Mouse (Mus musculus) cerebellum, adult 11 months (tissue): ENCODE data around the gene Cerkl.

Experiments
- DNase-seq: peaks from one replicate; pipeline ENCODE4 v3.0.0; 2022

Gene Cerkl

GRCm38 (mm10) chr2:79442906-79443305 lies 13.7 kb downstream of the Cerkl start:
- DNase-seq = peak; percentile 88

GRCm38 (mm10) chr2:79442227-79442626 lies 14.4 kb downstream of the Cerkl start:
- DNase-seq = no peak

GRCm38 (mm10) chr2:79430061-79430460 lies 26.5 kb downstream of the Cerkl start:
- DNase-seq = no peak

GRCm38 (mm10) chr2:79429650-79430049 lies 26.9 kb downstream of the Cerkl start:
- DNase-seq = no peak

- DNase-seq = no peak
Observed at GRCm38 (mm10) chr2:79429108-79429507, 27.5 kb downstream of the Cerkl start.

GRCm38 (mm10) chr2:79428569-79429104 lies 27.9 kb downstream of the Cerkl start:
- peak; percentile 60 for DNase-seq

- no peak for DNase-seq
Observed at GRCm38 (mm10) chr2:79428022-79428421, 28.6 kb downstream of the Cerkl start.

GRCm38 (mm10) chr2:79421696-79422095 lies 34.9 kb downstream of the Cerkl start:
- DNase-seq = no peak

- peak; percentile 38 for DNase-seq
Observed at GRCm38 (mm10) chr2:79414505-79414904, 42.1 kb downstream of the Cerkl start.

GRCm38 (mm10) chr2:79410903-79411255 lies 45.7 kb downstream of the Cerkl start:
- peak; percentile 52 for DNase-seq

GRCm38 (mm10) chr2:79410247-79410902 lies 46.2 kb downstream of the Cerkl start:
- no peak for DNase-seq

- DNase-seq = peak; percentile 79
Observed at GRCm38 (mm10) chr2:79405661-79406405, 50.8 kb downstream of the Cerkl start.

- no peak for DNase-seq
Observed at GRCm38 (mm10) chr2:79400045-79400444, 56.5 kb downstream of the Cerkl start.

- no peak for DNase-seq
Observed at GRCm38 (mm10) chr2:79399234-79400000, 57.2 kb downstream of the Cerkl start.

- DNase-seq = no peak
Observed at GRCm38 (mm10) chr2:79398831-79399230, 57.8 kb downstream of the Cerkl start.

GRCm38 (mm10) chr2:79398343-79398742 lies 58.2 kb downstream of the Cerkl start:
- no peak for DNase-seq

- DNase-seq = no peak
Observed at GRCm38 (mm10) chr2:79397107-79397506, 59.5 kb downstream of the Cerkl start.

- DNase-seq = no peak
Observed at GRCm38 (mm10) chr2:79379087-79380041, 77.2 kb downstream of the Cerkl start.

- DNase-seq = peak; percentile 44
Observed at GRCm38 (mm10) chr2:79378346-79379086, 78.1 kb downstream of the Cerkl start.

- peak; percentile 73 for DNase-seq
Observed at GRCm38 (mm10) chr2:79372486-79373200, 83.9 kb downstream of the Cerkl start.

GRCm38 (mm10) chr2:79372154-79372467 lies 84.5 kb downstream of the Cerkl start:
- DNase-seq = no peak
